In genomic region chr4:136311042-136311999, GRCm38 (mm10) we compare ENCODE assay signal across 8 mouse cellular contexts. TPM values are rescaled to one million over a fixed set of nuclear protein-coding genes. Genes with fewer than 3 reads are reported as not detected.
DNase-seq lines count a peak whose midpoint lies in the region; ATAC-seq and TF ChIP-seq lines count a peak whose summit lies in the region.

No protein-coding gene starts in this region.

- H3K36me3 ChIP-seq in G1E (replicated peaks): peaks cover 11% of the 10 kb centered on the region
- H3K36me3 ChIP-seq in forebrain, embryonic 13.5 days (ENCODE audit: poor library complexity, severe bottlenecking): peaks cover 1% of the 10 kb centered on the region

- H3K9me3 ChIP-seq in G1E (replicated peaks): no peaks in the 10 kb centered on the region
- H3K9me3 ChIP-seq in forebrain, embryonic 13.5 days (replicated peaks): no peaks in the 10 kb centered on the region

- peak overlapping the region; percentile 73 for H3K4me2 ChIP-seq in forebrain, embryonic 13.5 days

- no peaks in the 10 kb centered on the region for H3K27me3 ChIP-seq in G1E (ENCODE audit: insufficient read depth, low read length)
- no peaks in the 10 kb centered on the region for H3K27me3 ChIP-seq in forebrain, embryonic 13.5 days

- H3K4me1 ChIP-seq in G1E (ENCODE audit: insufficient read depth, low read depth, low read length): peaks cover 36% of the 10 kb centered on the region
- peaks cover 41% of the 10 kb centered on the region for H3K4me1 ChIP-seq in forebrain, embryonic 13.5 days

- H3K9ac ChIP-seq in forebrain, embryonic 13.5 days: peak overlapping the region; percentile 100

- peak; percentile 51 for DNase-seq in G1E (ENCODE audit: low spot score)
- peak; percentile 69 for DNase-seq in c-Kit-negative CD71-positive TER-119-positive erythroid progenitor cells, embryonic 14.5 days (ENCODE audit: low read depth, low spot score)
- peak; percentile 66 for DNase-seq in heart, postnatal 10 days
- peak; percentile 61 to 79 for DNase-seq in kidney, postnatal 4 days
- peak; percentile 69 to 70 for DNase-seq in lung, postnatal 4 days
- peak; percentile 25 for DNase-seq in right cerebral cortex, postnatal 14 days
- peak; percentile 63 for DNase-seq in urinary bladder, postnatal 25 days (ENCODE audit: low spot score)

- ATAC-seq in G1E (ENCODE audit: extremely low read depth, insufficient number of reproducible peaks, low FRiP score, poor library complexity, severe bottlenecking): no peak
- ATAC-seq in forebrain, embryonic 13.5 days: no peak

- intact Hi-C loops in heart, postnatal 10 days (cut with DNase I): loop anchor here (2.0 to 10.0 kb wide), 2 partner anchors 27 to 247 kb away; partner anchors contain the start of gene Zfp46

- under 1% methylated on average over 63 of the region's 81 CpGs for WGBS in forebrain, embryonic 13.5 days

- TF ChIP-seq CTCF in G1E (IDR thresholded peaks at IDR 0.05; ENCODE audit: low read depth, low read length): no peak

- H3K4me3 ChIP-seq in G1E (ENCODE audit: low read depth, low read length): peak overlapping the region; percentile 83
- H3K4me3 ChIP-seq in forebrain, embryonic 13.5 days: peak overlapping the region; percentile 100

- peak overlapping the region; percentile 98 for H3K27ac ChIP-seq in forebrain, embryonic 13.5 days

RNA-seq across cellular contexts. Expression of gene Hnrnpr, which starts 0.6 kb away (rescaled TPM):
- 100 and 126 TPM in 2 replicates for total RNA-seq in G1E (2014; fragmentation: Nextera tagmentation)
- 161 and 187 TPM in 2 replicates for total RNA-seq in G1E (2017)
- 66.7 and 77.7 TPM in 2 replicates for polyA plus RNA-seq in G1E (2012)
- 273 and 295 TPM in 2 replicates for polyA plus RNA-seq in forebrain, embryonic 13.5 days (2015; fragmentation: Nextera tagmentation; extraction: Ambion mirVana)
- total RNA-seq in heart, postnatal 10 days (2021): 10 to 100 TPM; 70.8 to 74.4 TPM

RNA-seq across cellular contexts. Expression of gene Zfp46, which starts 26.8 kb away (rescaled TPM):
- total RNA-seq in G1E (2014; fragmentation: Nextera tagmentation) (17.7 and 19.9 TPM in 2 replicates), G1E (2017) (13.2 and 13.9 TPM in 2 replicates)
- polyA plus RNA-seq in G1E (2012): 6.1 and 6.7 TPM in 2 replicates
- polyA plus RNA-seq in forebrain, embryonic 13.5 days (2015; fragmentation: Nextera tagmentation; extraction: Ambion mirVana): 30.7 and 32.9 TPM in 2 replicates
- 10 to 100 TPM; 60.5 to 70.1 TPM for total RNA-seq in heart, postnatal 10 days (2021)
